ENCODE assay signal across 8 mouse cellular contexts in the genomic region with DNA sequence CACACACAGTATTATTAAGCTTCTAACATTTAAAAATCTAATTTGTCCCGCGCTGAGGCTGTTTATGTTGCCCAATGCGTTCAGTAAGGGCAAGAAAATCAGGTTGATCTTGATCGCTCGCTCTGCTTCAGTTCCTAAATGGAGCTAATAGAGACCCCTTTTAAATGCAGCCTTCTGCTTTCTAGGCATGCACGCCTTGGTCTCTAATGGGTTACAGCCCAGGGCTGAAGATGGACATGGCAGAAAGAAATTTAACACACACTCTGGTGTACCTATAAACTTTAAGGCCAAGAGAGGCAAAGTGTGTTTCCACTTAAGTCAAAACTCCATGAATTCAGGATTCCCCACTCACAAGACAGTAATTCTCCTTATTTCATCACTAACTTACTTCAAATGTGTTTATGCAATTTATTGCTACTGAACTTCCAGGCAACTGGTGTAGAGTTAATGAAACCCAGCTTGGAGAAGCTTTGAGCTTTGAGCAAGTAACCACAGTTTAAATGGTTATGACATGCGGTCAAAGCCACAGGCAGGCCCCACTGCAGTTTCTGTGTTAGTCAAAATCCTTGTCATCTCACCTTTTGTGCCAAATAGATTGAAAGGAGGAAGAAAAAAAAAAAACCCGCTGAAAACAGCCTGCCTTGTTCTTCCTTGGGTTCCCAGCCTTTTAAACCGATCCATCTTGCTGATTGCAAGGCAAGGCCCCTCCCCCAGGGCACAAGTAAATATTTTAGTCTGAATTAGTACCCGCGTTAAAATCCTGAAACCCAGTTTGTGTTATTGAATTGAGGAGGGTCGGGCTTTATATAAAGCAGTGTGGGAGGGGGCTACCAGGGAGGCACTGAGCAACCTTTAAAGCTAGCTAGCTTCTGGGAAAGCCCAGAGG. TPM values are rescaled to one million over a fixed set of nuclear protein-coding genes. Genes with fewer than 3 reads are reported as not detected.
DNase-seq lines count a peak whose midpoint lies in the region; ATAC-seq and TF ChIP-seq lines count a peak whose summit lies in the region.

No protein-coding gene starts in this region.

- H3K27ac ChIP-seq in left cerebral cortex, adult 2 months = peak overlapping the region; percentile 90
- H3K27ac ChIP-seq in embryonic facial prominence, embryonic 12.5 days = peak overlapping the region; percentile 99
- peak overlapping the region; percentile 98 for H3K27ac ChIP-seq in neural tube, embryonic 12.5 days

- H3K36me3 ChIP-seq in embryonic facial prominence, embryonic 12.5 days = no peaks in the 10 kb centered on the region
- H3K36me3 ChIP-seq in neural tube, embryonic 12.5 days = no peaks in the 10 kb centered on the region

- no peaks in the 10 kb centered on the region for H3K27me3 ChIP-seq in embryonic facial prominence, embryonic 12.5 days
- H3K27me3 ChIP-seq in neural tube, embryonic 12.5 days (replicated peaks) = no peaks in the 10 kb centered on the region

- H3K4me3 ChIP-seq in left cerebral cortex, adult 2 months = peak overlapping the region; percentile 92
- peak overlapping the region; percentile 87 for H3K4me3 ChIP-seq in embryonic facial prominence, embryonic 12.5 days
- peak overlapping the region; percentile 90 for H3K4me3 ChIP-seq in neural tube, embryonic 12.5 days

- peaks cover 61% of the 10 kb centered on the region for H3K4me1 ChIP-seq in embryonic facial prominence, embryonic 12.5 days
- peaks cover 66% of the 10 kb centered on the region for H3K4me1 ChIP-seq in neural tube, embryonic 12.5 days

- no peak for DNase-seq in left cerebral cortex, adult 2 months (ENCODE audit: extremely low spot score in 1 of 2, low spot score in 2 of 2)
- DNase-seq in left cerebral cortex, adult 9 months (ENCODE audit: low spot score in 2 of 2) = no peak
- DNase-seq in hindlimb bud, embryonic 11.5 days (ENCODE audit: extremely low spot score, low read depth, low spot score) = peak; percentile 94
- DNase-seq in adrenal gland, postnatal 4 days (ENCODE audit: low spot score in 2 of 2) = no peak
- DNase-seq in gastrocnemius, postnatal 36 days = no peak
- no peak for DNase-seq in adrenal gland, postnatal 10 days

- intact Hi-C loops in left cerebral cortex, adult 2 months (cut with DNase I) = loop anchor here (5.0 kb wide), 1 partner anchor 91 kb away; no protein-coding TSS in a partner anchor
- intact Hi-C loops in gastrocnemius, postnatal 36 days (cut with DNase I) = no loop called here

- no peak for ATAC-seq in embryonic facial prominence, embryonic 12.5 days (ENCODE audit: insufficient number of reproducible peaks, insufficient read depth, low FRiP score, low TSS enrichment)
- no peak for ATAC-seq in neural tube, embryonic 12.5 days (ENCODE audit: low FRiP score, low read depth)

- no peak for TF ChIP-seq CTCF in left cerebral cortex, adult 2 months (IDR thresholded peaks at IDR 0.05)

- H3K4me2 ChIP-seq in embryonic facial prominence, embryonic 12.5 days (replicated peaks) = peak overlapping the region; percentile 84
- H3K4me2 ChIP-seq in neural tube, embryonic 12.5 days (replicated peaks) = peak overlapping the region; percentile 86

- WGBS in embryonic facial prominence, embryonic 12.5 days = 9% methylated on average over 12 of the region's 12 CpGs
- WGBS in neural tube, embryonic 12.5 days = 12% methylated on average over 12 of the region's 12 CpGs

- H3K9me3 ChIP-seq in embryonic facial prominence, embryonic 12.5 days = no peaks in the 10 kb centered on the region
- H3K9me3 ChIP-seq in neural tube, embryonic 12.5 days = no peaks in the 10 kb centered on the region

- H3K9ac ChIP-seq in embryonic facial prominence, embryonic 12.5 days = peak overlapping the region; percentile 97; the same call in 1 of the 2 replicates
- peak overlapping the region; percentile 99 for H3K9ac ChIP-seq in neural tube, embryonic 12.5 days

RNA-seq across cellular contexts. Expression of a gene that starts 3.9 kb away (rescaled TPM):
- total RNA-seq in left cerebral cortex, adult 2 months (2021) = 10 to 100 TPM; 79.1 to 84.5 TPM
- polyA plus RNA-seq in embryonic facial prominence, embryonic 12.5 days (2016; fragmentation: Nextera tagmentation; extraction: Ambion mirVana) = 18.8 and 20.8 TPM in 2 replicates
- 44.6 and 45.2 TPM in 2 replicates for polyA plus RNA-seq in neural tube, embryonic 12.5 days (2016; fragmentation: Nextera tagmentation; extraction: Ambion mirVana)
- total RNA-seq in adrenal gland, postnatal 4 days (2021) = 1 to 10 TPM; 6.4 to 6.8 TPM
- total RNA-seq in gastrocnemius, postnatal 36 days (2021) = 10 to 100 TPM; 31.1 to 43.3 TPM
- 1 to 10 TPM; 3.3 to 6.3 TPM for total RNA-seq in adrenal gland, postnatal 10 days (2021)

Comparison
In these comparisons a context has a peak if more than half of its experiments do, and no peak if none do; other contexts are left out.
1. RNA of a gene that starts 3.9 kb away (total RNA-seq): 79.1 to 84.5 TPM in left cerebral cortex, adult 2 months and 31.1 to 43.3 TPM in gastrocnemius, postnatal 36 days; 6.4 to 6.8 TPM in adrenal gland, postnatal 4 days and 3.3 to 6.3 TPM in adrenal gland, postnatal 10 days; every median in the first group is over 4 times any median in the second.
2. Peak in every context shown above with its lines, with median percentiles within 50 percentile points of each other: H3K27ac ChIP-seq and H3K4me3 ChIP-seq.